Mouse (Mus musculus) hindbrain, embryonic 14.5 days (tissue): ENCODE measurements around the gene Pald1. TPM values are rescaled to one million over a fixed set of nuclear protein-coding genes. Genes with fewer than 3 reads are reported as not detected.

Experiments used
- ATAC-seq: fragments of 200-750 bp; cut with Nextera tagmentation; 2 replicates; pipeline ENCODE4 v1.8.0; 2017; ENCODE audit warnings: moderate number of reproducible peaks, mild to moderate bottlenecking, moderate TSS enrichment, moderate library complexity; ENCODE audit not compliant: low FRiP score
- DNase-seq: peaks from one replicate; pipeline ENCODE4 v3.0.0-alpha.2; 2015; ENCODE audit warnings: low spot score
- H3K27ac ChIP-seq: fragments of 300-500 bp; sonication (generic); 2 replicates; pipeline ENCODE4 v1.5.1; 2014; ENCODE audit warnings: mild to moderate bottlenecking, moderate library complexity
- H3K27me3 ChIP-seq: fragments of 300-500 bp; sonication (generic); 2 replicates; pipeline ENCODE4 v1.6.1; 2014; ENCODE audit warnings: mild to moderate bottlenecking, low read length, mixed read lengths; ENCODE audit not compliant: control insufficient read depth, insufficient read depth
- H3K36me3 ChIP-seq: fragments of 300-500 bp; sonication (generic); replicated peaks from 2 replicates; pipeline ENCODE4 v1.6.1; 2014; ENCODE audit not compliant: control insufficient read depth, insufficient read depth
- H3K4me1 ChIP-seq: fragments of 300-500 bp; sonication (generic); replicated peaks from 2 replicates; pipeline ENCODE4 v1.6.1; 2014; ENCODE audit warnings: antibody characterized with exemption, low read length, mixed read lengths; ENCODE audit not compliant: control insufficient read depth, insufficient read depth
- H3K4me2 ChIP-seq: fragments of 300-500 bp; sonication (generic); replicated peaks from 2 replicates; pipeline ENCODE4 v1.6.1; 2014; ENCODE audit warnings: mild to moderate bottlenecking, moderate library complexity
- H3K4me3 ChIP-seq: fragments of 300-500 bp; sonication (generic); replicated peaks from 2 replicates; pipeline ENCODE4 v1.5.1; 2014; ENCODE audit warnings: mild to moderate bottlenecking, low read length
- H3K9ac ChIP-seq: fragments of 300-500 bp; sonication (generic); 2 replicates; pipeline ENCODE4 v1.6.1; 2014
- H3K9me3 ChIP-seq: fragments of 300-500 bp; sonication (generic); 2 replicates; pipeline ENCODE4 v1.6.1; 2016; ENCODE audit warnings: low read length; ENCODE audit not compliant: control insufficient read depth
- WGBS: fragments of 180-500 bp; shearing (Covaris S2); extraction: QIAGEN DNeasy Blood & Tissue Kit; methylation state at CpG from one replicate; pipeline ENCODE4 v1.1.7; 2014; 5-methylcytosine and 5-hydroxymethylcytosine counted together
- polyA plus RNA-seq: library from polyadenylated mRNA; unstranded; fragments of >200 nt; fragmentation: Nextera tagmentation; extraction: Ambion mirVana; gene quantifications from 2 replicates; pipeline ENCODE4 v1.2.1, GENCODE M21; 2014

Pald1 gene
- polyA plus RNA-seq, 1 experiment from 2014 or later, result 26.7 TPM

GRCm38 (mm10) chr10:61356568-61356967 lies 26.8 kb downstream of the Pald1 start:
- no peaks in the 10 kb centered on the region for H3K4me1 ChIP-seq
- no peaks in the 10 kb centered on the region for H3K27me3 ChIP-seq
- 0 out of 2 replicates have a peak, but pooled peaks cover 9% of the 10 kb centered on the region for H3K36me3 ChIP-seq
- no peak overlapping the region for H3K4me2 ChIP-seq
- no peak overlapping the region for H3K27ac ChIP-seq
- ATAC-seq, result no peak
- no peak overlapping the region for H3K4me3 ChIP-seq
- H3K9ac ChIP-seq, result no peak overlapping the region
- 94% methylated on average over 8 of the region's 8 CpGs for WGBS
- DNase-seq, result no peak
- H3K9me3 ChIP-seq, result no peaks in the 10 kb centered on the region

GRCm38 (mm10) chr10:61356095-61356494 lies 27.2 kb downstream of the Pald1 start:
- Histone ChIP-seq H3K36me3 (peaks cover 12% of the 10 kb centered on the region; the same call in 1 of the 2 replicates), H3K4me1 (no peaks in the 10 kb centered on the region), H3K9me3 (no peaks in the 10 kb centered on the region), H3K27ac (no peak overlapping the region), H3K27me3 (no peaks in the 10 kb centered on the region), H3K4me2 (no peak overlapping the region), H3K4me3 (no peak overlapping the region), H3K9ac (no peak overlapping the region)
- no peak for DNase-seq
- no peak for ATAC-seq
- 97% methylated on average over 5 of the region's 5 CpGs for WGBS

GRCm38 (mm10) chr10:61355611-61356010 lies 27.7 kb downstream of the Pald1 start:
- no peaks in the 10 kb centered on the region for H3K4me1 ChIP-seq
- DNase-seq, result no peak
- H3K4me3 ChIP-seq, result no peak overlapping the region
- no peak overlapping the region for H3K4me2 ChIP-seq
- H3K9ac ChIP-seq, result no peak overlapping the region
- no peak for ATAC-seq
- no peaks in the 10 kb centered on the region for H3K27me3 ChIP-seq
- 97% methylated on average over 13 of the region's 13 CpGs for WGBS
- no peak overlapping the region for H3K27ac ChIP-seq
- H3K36me3 ChIP-seq, result peaks cover 17% of the 10 kb centered on the region; the same call in 1 of the 2 replicates
- no peaks in the 10 kb centered on the region for H3K9me3 ChIP-seq

- Histone ChIP-seq H3K9ac (no peak overlapping the region), H3K4me3 (no peak overlapping the region), H3K4me1 (no peaks in the 10 kb centered on the region), H3K36me3 (peaks cover 45% of the 10 kb centered on the region), H3K27ac (no peak overlapping the region), H3K4me2 (no peak overlapping the region), H3K9me3 (no peaks in the 10 kb centered on the region), H3K27me3 (no peaks in the 10 kb centered on the region)
- no peak for DNase-seq
- no peak for ATAC-seq
- 66% methylated on average over 4 of the region's 4 CpGs for WGBS
Observed at GRCm38 (mm10) chr10:61351216-61351615, 32.1 kb downstream of the Pald1 start.

- 33% methylated on average over 10 of the region's 10 CpGs for WGBS
- no peak for DNase-seq
Observed at GRCm38 (mm10) chr10:61346374-61346773, 37.0 kb downstream of the Pald1 start.

GRCm38 (mm10) chr10:61345179-61345578 lies 38.2 kb downstream of the Pald1 start:
- Histone ChIP-seq H3K27ac (no peak overlapping the region), H3K36me3 (peaks cover 24% of the 10 kb centered on the region), H3K4me3 (no peak overlapping the region), H3K4me2 (no peak overlapping the region), H3K9ac (no peak overlapping the region), H3K9me3 (no peaks in the 10 kb centered on the region), H3K4me1 (0 out of 2 replicates have a peak, but pooled peaks cover 8% of the 10 kb centered on the region), H3K27me3 (no peaks in the 10 kb centered on the region)
- ATAC-seq (no peak), DNase-seq (no peak)
- 76% methylated on average over 8 of the region's 8 CpGs for WGBS

More at GRCm38 (mm10) chr10:61346374-61346773, 37.0 kb downstream of the Pald1 start:
- Histone ChIP-seq H3K4me2 (no peak overlapping the region), H3K4me1 (0 out of 2 replicates have a peak, but pooled peaks cover 8% of the 10 kb centered on the region), H3K27ac (no peak overlapping the region), H3K36me3 (peaks cover 36% of the 10 kb centered on the region), H3K9ac (no peak overlapping the region), H3K9me3 (no peaks in the 10 kb centered on the region), H3K4me3 (no peak overlapping the region), H3K27me3 (no peaks in the 10 kb centered on the region)
- ATAC-seq, result no peak

GRCm38 (mm10) chr10:61343950-61344349 lies 39.4 kb downstream of the Pald1 start:
- Histone ChIP-seq H3K27ac (no peak overlapping the region), H3K36me3 (peaks cover 13% of the 10 kb centered on the region; the same call in 1 of the 2 replicates), H3K4me1 (0 out of 2 replicates have a peak, but pooled peaks cover 8% of the 10 kb centered on the region), H3K9me3 (no peaks in the 10 kb centered on the region), H3K27me3 (no peaks in the 10 kb centered on the region), H3K4me3 (no peak overlapping the region), H3K4me2 (no peak overlapping the region), H3K9ac (no peak overlapping the region)
- DNase-seq (no peak), ATAC-seq (no peak)
- 54% methylated on average over 8 of the region's 8 CpGs for WGBS

- 0 out of 2 replicates have a peak, but pooled peaks cover 8% of the 10 kb centered on the region for H3K4me1 ChIP-seq
- H3K9ac ChIP-seq, result no peak overlapping the region
- no peak overlapping the region for H3K4me2 ChIP-seq
Observed at GRCm38 (mm10) chr10:61342750-61343149, 40.6 kb downstream of the Pald1 start.

GRCm38 (mm10) chr10:61341557-61341956 lies 41.8 kb downstream of the Pald1 start:
- ATAC-seq (peak; percentile 46; the same call in 1 of the 2 replicates), DNase-seq (peak; percentile 73)
- Histone ChIP-seq H3K9ac (no peak overlapping the region), H3K27ac (no peak overlapping the region), H3K4me2 (no peak overlapping the region), H3K4me1 (0 out of 2 replicates have a peak, but pooled peaks cover 8% of the 10 kb centered on the region), H3K9me3 (no peaks in the 10 kb centered on the region), H3K36me3 (no peaks in the 10 kb centered on the region; the same call in 1 of the 2 replicates), H3K27me3 (no peaks in the 10 kb centered on the region), H3K4me3 (no peak overlapping the region)
- 74% methylated on average over 6 of the region's 6 CpGs for whole genome bisulfite sequencing

More at GRCm38 (mm10) chr10:61342750-61343149, 40.6 kb downstream of the Pald1 start:
- no peaks in the 10 kb centered on the region for H3K27me3 ChIP-seq
- peaks cover 5% of the 10 kb centered on the region; the same call in 1 of the 2 replicates for H3K36me3 ChIP-seq
- H3K9me3 ChIP-seq, result no peaks in the 10 kb centered on the region
- no peak overlapping the region for H3K27ac ChIP-seq
- WGBS, result 95% methylated on average over 13 of the region's 13 CpGs
- no peak overlapping the region for H3K4me3 ChIP-seq
- no peak for ATAC-seq
- DNase-seq, result no peak
